Mouse (Mus musculus) thymus, adult 2 months (tissue): ENCODE measurements at regions not wholly inside any gene's neighbourhood (a gene's known extent, or its start where the extent isn't known, plus 50 kb on each side); places are given as distances from the start of the nearest gene placed in this dataset.

ENCODE experiments used
- CTCF ChIP-seq: fragments of 200-500 bp; IDR thresholded peaks from 2 replicates; pipeline ENCODE4 v1.5.1; 2012; ENCODE audit warnings: mild to moderate bottlenecking, control low read depth, low read length, moderate library complexity, borderline replicate concordance; ENCODE audit not compliant: control insufficient read depth, poor library complexity, insufficient read depth; ENCODE audit errors: extremely low read depth
- POLR2A ChIP-seq: fragments of 200-500 bp; IDR thresholded peaks from 2 replicates; pipeline ENCODE4 v1.6.1; 2012; ENCODE audit warnings: mild to moderate bottlenecking, low read length, control low read depth, moderate library complexity; ENCODE audit not compliant: control insufficient read depth, poor library complexity, insufficient read depth; ENCODE audit errors: extremely low read depth

GRCm38 (mm10) chr8:8376791-8377190, 284.3 kb downstream of the Efnb2 start:
- TF ChIP-seq CTCF (no peak), POLR2A (no peak)
